Mouse (Mus musculus) embryonic facial prominence, embryonic 11.5 days (tissue): ENCODE measurements around the gene Elmo2. TPM values are rescaled to one million over a fixed set of nuclear protein-coding genes. Genes with fewer than 3 reads are reported as not detected.

ENCODE experiments used
- ATAC-seq: fragments of 200-750 bp; cut with Nextera tagmentation; replicated peaks from 2 replicates; pipeline ENCODE4 v1.8.0; 2017; ENCODE audit warnings: low read depth; ENCODE audit not compliant: insufficient number of reproducible peaks, low FRiP score, low TSS enrichment
- DNase-seq: peaks from one replicate; pipeline ENCODE4 v3.0.0-alpha.2; 2015; ENCODE audit warnings: low spot score
- H3K27ac ChIP-seq: fragments of 300-500 bp; sonication (generic); replicated peaks from 2 replicates; pipeline ENCODE4 v1.5.1; 2014; ENCODE audit warnings: mild to moderate bottlenecking, low read depth, low read length, control low read depth
- H3K27me3 ChIP-seq: fragments of 300-500 bp; sonication (generic); 2 replicates; pipeline ENCODE4 v1.6.1; 2014; ENCODE audit warnings: mild to moderate bottlenecking, low read length, moderate library complexity, mixed read lengths; ENCODE audit not compliant: control insufficient read depth, insufficient read depth
- H3K36me3 ChIP-seq: fragments of 300-500 bp; sonication (generic); replicated peaks from 2 replicates; pipeline ENCODE4 v1.6.1; 2014; ENCODE audit warnings: low read depth, mild to moderate bottlenecking, low read length, moderate library complexity, mixed read lengths; ENCODE audit not compliant: control insufficient read depth, insufficient read depth
- H3K4me1 ChIP-seq: fragments of 300-500 bp; sonication (generic); 2 replicates; pipeline ENCODE4 v1.6.1; 2014; ENCODE audit warnings: low read length, mixed read lengths; ENCODE audit not compliant: control insufficient read depth, insufficient read depth
- H3K4me2 ChIP-seq: fragments of 300-500 bp; sonication (generic); 2 replicates; pipeline ENCODE4 v1.6.1; 2014; ENCODE audit warnings: low read depth, mild to moderate bottlenecking, control low read depth, low read length, moderate library complexity
- H3K4me3 ChIP-seq: fragments of 300-500 bp; sonication (generic); 2 replicates; pipeline ENCODE4 v1.5.1; 2014; ENCODE audit warnings: low read depth, low read length, control low read depth
- H3K9ac ChIP-seq: fragments of 300-500 bp; sonication (generic); replicated peaks from 2 replicates; pipeline ENCODE4 v1.6.1; 2014; ENCODE audit warnings: mild to moderate bottlenecking, control low read depth, low read length
- H3K9me3 ChIP-seq: fragments of 300-500 bp; sonication (generic); replicated peaks from 2 replicates; pipeline ENCODE4 v1.6.1; 2016; ENCODE audit warnings: mild to moderate bottlenecking, low read length, inconsistent platforms, mixed read lengths; ENCODE audit not compliant: control insufficient read depth
- WGBS: fragments of 180-500 bp; shearing (Covaris S2); extraction: QIAGEN DNeasy Blood & Tissue Kit; methylation state at CpG from one replicate; pipeline ENCODE4 v1.1.7; 2014; 5-methylcytosine and 5-hydroxymethylcytosine counted together
- polyA plus RNA-seq: library from polyadenylated mRNA; unstranded; fragments of >200 nt; fragmentation: Nextera tagmentation; extraction: Ambion mirVana; gene quantifications from 2 replicates; pipeline ENCODE4 v1.2.1, GENCODE M21; 2014

The Elmo2 gene
- polyA plus RNA-seq, 1 experiment from 2014 or later = 85.9 TPM

DNA sequence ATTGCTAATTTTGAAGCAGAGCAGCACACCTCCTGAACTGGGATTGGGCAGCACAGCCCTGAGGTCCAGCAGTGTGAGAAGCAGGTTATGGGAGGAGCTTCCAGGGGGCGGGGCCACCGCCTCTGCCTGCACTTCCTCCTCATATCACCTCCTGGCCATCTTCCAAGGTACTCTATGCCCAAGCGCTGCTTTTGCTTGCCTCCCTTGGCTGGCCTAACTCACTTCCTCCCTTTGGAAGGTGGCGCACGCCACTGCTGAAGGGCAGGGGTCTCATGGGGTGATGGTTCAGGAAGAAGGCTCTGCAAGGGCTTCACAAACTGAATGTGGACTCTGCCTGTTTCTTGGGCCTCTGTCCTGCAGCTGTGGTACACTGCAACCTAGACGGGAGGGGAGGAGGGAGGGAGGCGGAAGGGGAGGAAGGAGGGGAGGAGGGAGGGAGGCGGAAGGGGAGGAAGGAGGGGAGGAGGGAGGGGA lies 40.8 kb upstream of the Elmo2 start:
- peak; percentile 36 for DNase-seq
- Histone ChIP-seq H3K4me3 (no peak overlapping the region), H3K9me3 (no peaks in the 10 kb centered on the region), H3K36me3 (no peaks in the 10 kb centered on the region), H3K27ac (no peak overlapping the region), H3K27me3 (peaks cover 2% of the 10 kb centered on the region; the same call in 1 of the 2 replicates), H3K9ac (no peak overlapping the region), H3K4me2 (0 out of 2 replicates have a peak overlapping the region, but pooled peaks have one; percentile 11), H3K4me1 (no peaks in the 10 kb centered on the region; the same call in 1 of the 2 replicates)
- 0 out of 2 replicates have a peak, but pooled peaks have one; percentile 22 for ATAC-seq
- WGBS = 6% methylated on average over 5 of the region's 8 CpGs

GRCm38 (mm10) chr2:165364334-165365091 lies 38.2 kb upstream of the Elmo2 start:
- 14% methylated on average over 21 of the region's 21 CpGs for WGBS
- H3K36me3 ChIP-seq = no peaks in the 10 kb centered on the region
- no peak overlapping the region for H3K27ac ChIP-seq
- no peak overlapping the region for H3K4me3 ChIP-seq
- peaks cover 2% of the 10 kb centered on the region; the same call in 1 of the 2 replicates for H3K27me3 ChIP-seq
- ATAC-seq = no peak
- H3K9ac ChIP-seq = no peak overlapping the region
- no peak overlapping the region for H3K4me2 ChIP-seq
- no peaks in the 10 kb centered on the region for H3K9me3 ChIP-seq
- no peaks in the 10 kb centered on the region; the same call in 1 of the 2 replicates for H3K4me1 ChIP-seq
- peak; percentile 79 for DNase-seq

DNA sequence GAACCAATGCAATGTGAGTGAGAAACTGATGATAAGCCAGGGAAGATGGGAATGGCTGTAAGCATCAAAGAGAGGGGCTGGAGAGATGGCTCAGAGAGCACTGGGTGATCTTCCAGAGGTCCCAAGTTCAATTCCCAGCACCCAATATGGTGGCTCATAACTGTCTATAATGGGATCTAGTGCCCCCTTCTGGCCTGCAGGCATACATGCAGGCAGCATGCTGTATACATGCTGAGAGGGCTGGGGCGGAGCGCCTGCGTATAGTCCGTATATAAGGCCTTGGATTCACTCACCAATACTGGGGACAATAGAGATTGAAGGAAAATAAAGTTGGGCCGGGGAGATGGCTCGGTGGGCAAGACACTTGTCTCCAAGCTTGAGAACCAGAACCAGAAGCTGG lies 37.0 kb upstream of the Elmo2 start:
- peaks cover 2% of the 10 kb centered on the region; the same call in 1 of the 2 replicates for H3K27me3 ChIP-seq

GRCm38 (mm10) chr2:165360861-165361260 lies 34.6 kb upstream of the Elmo2 start:
- WGBS = 0% methylated on average over 1 of the region's 1 CpGs

More for the DNA sequence above, 37.0 kb upstream of the Elmo2 start:
- H3K4me1 ChIP-seq = no peaks in the 10 kb centered on the region; the same call in 1 of the 2 replicates
- H3K4me2 ChIP-seq = no peak overlapping the region
- H3K27ac ChIP-seq = no peak overlapping the region
- no peak overlapping the region for H3K9ac ChIP-seq
- H3K36me3 ChIP-seq = no peaks in the 10 kb centered on the region
- no peak overlapping the region for H3K4me3 ChIP-seq
- 88% methylated on average over 6 of the region's 6 CpGs for WGBS
- DNase-seq (no peak), ATAC-seq (no peak)
- H3K9me3 ChIP-seq = no peaks in the 10 kb centered on the region

GRCm38 (mm10) chr2:165351828-165352513 lies 25.7 kb upstream of the Elmo2 start:
- WGBS = 90% methylated on average over 20 of the region's 20 CpGs
- Histone ChIP-seq H3K27ac (no peak overlapping the region), H3K4me2 (no peak overlapping the region), H3K9me3 (peaks cover 7% of the 10 kb centered on the region), H3K4me1 (no peaks in the 10 kb centered on the region), H3K4me3 (no peak overlapping the region), H3K27me3 (no peaks in the 10 kb centered on the region), H3K9ac (no peak overlapping the region), H3K36me3 (no peaks in the 10 kb centered on the region)
- DNase-seq (no peak), ATAC-seq (no peak)

More at GRCm38 (mm10) chr2:165360861-165361260, 34.6 kb upstream of the Elmo2 start:
- Histone ChIP-seq H3K4me3 (no peak overlapping the region), H3K4me1 (no peaks in the 10 kb centered on the region), H3K27ac (no peak overlapping the region), H3K36me3 (no peaks in the 10 kb centered on the region), H3K9ac (no peak overlapping the region), H3K27me3 (peaks cover 2% of the 10 kb centered on the region; the same call in 1 of the 2 replicates), H3K4me2 (no peak overlapping the region), H3K9me3 (no peaks in the 10 kb centered on the region)
- DNase-seq (peak; percentile 92), ATAC-seq (no peak; the same call in 1 of the 2 replicates)

DNA sequence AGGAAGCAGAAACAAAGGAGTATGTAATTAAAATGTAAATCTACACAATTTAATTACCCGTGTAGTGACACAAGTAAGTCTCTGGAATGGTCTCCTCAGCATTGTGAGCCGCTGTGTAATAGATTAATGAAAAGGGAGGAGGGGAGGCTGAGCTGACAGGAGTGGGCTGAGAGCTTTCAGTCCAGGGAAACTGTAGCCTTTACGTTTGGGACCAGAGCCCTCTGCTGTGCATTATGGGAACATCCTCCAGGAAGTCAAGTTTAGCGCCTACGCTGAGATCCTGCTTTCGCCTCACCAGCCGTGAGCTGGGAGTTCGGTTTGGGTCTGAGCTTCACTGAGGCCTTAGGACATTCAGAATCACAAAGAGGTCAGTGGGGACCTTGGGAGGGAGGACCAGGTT lies 23.2 kb upstream of the Elmo2 start:
- DNase-seq (peak; percentile 69), ATAC-seq (no peak)
- H3K4me2 ChIP-seq = no peak overlapping the region
- no peaks in the 10 kb centered on the region for H3K27me3 ChIP-seq
- WGBS = 22% methylated on average over 8 of the region's 8 CpGs
- H3K9ac ChIP-seq = no peak overlapping the region
- H3K4me1 ChIP-seq = no peaks in the 10 kb centered on the region
- no peaks in the 10 kb centered on the region for H3K36me3 ChIP-seq
- H3K9me3 ChIP-seq = peaks cover 7% of the 10 kb centered on the region
- H3K4me3 ChIP-seq = no peak overlapping the region
- no peak overlapping the region for H3K27ac ChIP-seq

DNA sequence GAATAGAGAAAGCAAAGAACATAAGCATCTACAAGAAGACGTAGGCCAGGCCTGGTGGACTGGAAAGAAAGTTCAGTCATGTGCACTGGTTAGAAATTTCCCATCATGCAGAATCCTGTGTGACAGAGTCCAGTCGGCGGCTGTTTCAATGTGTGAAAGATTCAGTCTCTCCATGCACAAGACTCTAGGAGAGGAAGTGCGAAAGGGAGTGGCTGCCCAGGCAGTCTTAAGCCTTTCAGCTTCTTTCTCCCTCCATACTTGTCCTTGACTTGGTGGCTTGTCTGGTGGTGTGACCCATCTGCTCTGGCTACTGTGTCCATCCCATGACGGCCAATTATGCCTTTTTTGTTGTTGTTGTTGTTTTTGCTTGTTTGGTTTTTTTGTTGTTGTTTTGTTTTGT lies 19.9 kb upstream of the Elmo2 start:
- Histone ChIP-seq H3K9me3 (no peaks in the 10 kb centered on the region), H3K36me3 (no peaks in the 10 kb centered on the region), H3K4me2 (no peak overlapping the region), H3K9ac (no peak overlapping the region), H3K27ac (no peak overlapping the region), H3K4me3 (no peak overlapping the region), H3K27me3 (no peaks in the 10 kb centered on the region), H3K4me1 (no peaks in the 10 kb centered on the region)
- no peak for DNase-seq
- 90% methylated on average over 5 of the region's 5 CpGs for WGBS
- no peak for ATAC-seq

- no peak overlapping the region for H3K4me3 ChIP-seq
- no peak overlapping the region for H3K9ac ChIP-seq
- H3K27ac ChIP-seq = no peak overlapping the region
- H3K4me1 ChIP-seq = no peaks in the 10 kb centered on the region
- H3K4me2 ChIP-seq = no peak overlapping the region
- H3K9me3 ChIP-seq = no peaks in the 10 kb centered on the region
- peak; percentile 59 for DNase-seq
- H3K36me3 ChIP-seq = no peaks in the 10 kb centered on the region
- H3K27me3 ChIP-seq = no peaks in the 10 kb centered on the region
- 26% methylated on average over 3 of the region's 3 CpGs for WGBS
- ATAC-seq = no peak
Measured at GRCm38 (mm10) chr2:165337191-165337590, 10.9 kb upstream of the Elmo2 start.
